Mouse (Mus musculus) hindbrain, embryonic 14.5 days (tissue): ENCODE data around the gene Cep63. TPM values are rescaled to one million over a fixed set of nuclear protein-coding genes. Genes with fewer than 3 reads are reported as not detected.

Experiments used
- ATAC-seq: fragments of 200-750 bp; cut with Nextera tagmentation; 2 replicates; pipeline ENCODE4 v1.8.0; 2017; ENCODE audit warnings: moderate number of reproducible peaks, mild to moderate bottlenecking, moderate TSS enrichment, moderate library complexity; ENCODE audit not compliant: low FRiP score
- DNase-seq: peaks from one replicate; pipeline ENCODE4 v3.0.0-alpha.2; 2015; ENCODE audit warnings: low spot score
- H3K27ac ChIP-seq: fragments of 300-500 bp; sonication (generic); 2 replicates; pipeline ENCODE4 v1.5.1; 2014; ENCODE audit warnings: mild to moderate bottlenecking, moderate library complexity
- H3K27me3 ChIP-seq: fragments of 300-500 bp; sonication (generic); 2 replicates; pipeline ENCODE4 v1.6.1; 2014; ENCODE audit warnings: mild to moderate bottlenecking, low read length, mixed read lengths; ENCODE audit not compliant: control insufficient read depth, insufficient read depth
- H3K36me3 ChIP-seq: fragments of 300-500 bp; sonication (generic); replicated peaks from 2 replicates; pipeline ENCODE4 v1.6.1; 2014; ENCODE audit not compliant: control insufficient read depth, insufficient read depth
- H3K4me1 ChIP-seq: fragments of 300-500 bp; sonication (generic); replicated peaks from 2 replicates; pipeline ENCODE4 v1.6.1; 2014; ENCODE audit warnings: antibody characterized with exemption, low read length, mixed read lengths; ENCODE audit not compliant: control insufficient read depth, insufficient read depth
- H3K4me2 ChIP-seq: fragments of 300-500 bp; sonication (generic); replicated peaks from 2 replicates; pipeline ENCODE4 v1.6.1; 2014; ENCODE audit warnings: mild to moderate bottlenecking, moderate library complexity
- H3K4me3 ChIP-seq: fragments of 300-500 bp; sonication (generic); replicated peaks from 2 replicates; pipeline ENCODE4 v1.5.1; 2014; ENCODE audit warnings: mild to moderate bottlenecking, low read length
- H3K9ac ChIP-seq: fragments of 300-500 bp; sonication (generic); 2 replicates; pipeline ENCODE4 v1.6.1; 2014
- H3K9me3 ChIP-seq: fragments of 300-500 bp; sonication (generic); 2 replicates; pipeline ENCODE4 v1.6.1; 2016; ENCODE audit warnings: low read length; ENCODE audit not compliant: control insufficient read depth
- WGBS: fragments of 180-500 bp; shearing (Covaris S2); extraction: QIAGEN DNeasy Blood & Tissue Kit; methylation state at CpG from one replicate; pipeline ENCODE4 v1.1.7; 2014; 5-methylcytosine and 5-hydroxymethylcytosine counted together
- polyA plus RNA-seq: library from polyadenylated mRNA; unstranded; fragments of >200 nt; fragmentation: Nextera tagmentation; extraction: Ambion mirVana; gene quantifications from 2 replicates; pipeline ENCODE4 v1.2.1, GENCODE M21; 2014

Gene Cep63
- 31.3 and 35.7 TPM in 2 replicates for polyA plus RNA-seq

DNA sequence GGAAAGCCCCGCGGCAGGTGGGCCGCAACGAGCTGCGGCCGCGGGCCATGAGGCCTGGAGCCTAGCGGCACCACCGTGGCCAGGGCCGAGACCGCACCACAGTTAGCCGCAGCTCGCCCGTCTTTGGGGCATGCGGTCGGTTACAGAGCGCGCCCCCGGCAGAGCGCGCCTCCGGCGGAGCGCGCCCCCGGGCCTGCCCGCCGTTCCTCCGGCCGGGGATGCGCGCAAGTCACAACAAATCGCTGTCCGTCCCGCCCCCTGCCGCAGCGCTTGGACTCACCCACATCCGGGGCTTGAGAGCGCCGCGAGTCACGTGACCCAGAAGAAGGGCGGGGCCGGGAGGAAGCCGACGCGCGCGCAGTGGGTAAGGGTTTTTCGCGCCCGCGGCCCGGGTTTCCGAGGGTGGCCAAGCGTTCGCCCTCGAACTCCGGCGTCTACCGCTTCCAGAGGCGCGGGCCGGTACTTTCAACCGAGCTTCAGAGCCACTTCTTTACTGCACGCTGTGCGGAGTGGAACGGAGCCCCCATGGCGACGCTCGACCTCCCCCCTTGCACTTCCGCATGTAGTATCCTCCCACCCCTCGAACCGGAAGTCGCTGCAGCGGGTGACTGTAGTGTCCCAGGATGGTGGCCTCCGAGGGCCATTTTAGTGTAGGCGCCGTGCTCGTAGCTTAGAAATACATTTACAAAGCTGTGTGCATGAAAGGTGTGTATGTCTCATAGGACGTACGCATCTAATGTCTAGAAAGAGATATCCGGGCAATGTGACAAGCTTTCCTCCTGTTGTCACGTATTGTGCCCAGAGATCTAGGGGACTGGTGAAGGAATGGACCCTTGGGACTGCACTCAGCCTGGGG lies at the start of gene Cep63, which contains the start of gene Anapc13:
TSS of gene Cep63 (minus strand) at position 552 of the 856 bp plus-strand sequence.
TSS of gene Anapc13 (plus strand) at position 314 of the 856 bp plus-strand sequence.
- Histone ChIP-seq H3K4me1 (peaks cover 16% of the 10 kb centered on the region), H3K9me3 (no peaks in the 10 kb centered on the region), H3K36me3 (no peaks in the 10 kb centered on the region), H3K27me3 (no peaks in the 10 kb centered on the region), H3K4me3 (peak within 1 kb of the TSS; percentile 86), H3K9ac (peak within 1 kb of the TSS; percentile 97), H3K27ac (peak within 1 kb of the TSS; percentile 97), H3K4me2 (peak within 1 kb of the TSS; percentile 74)
- ATAC-seq (peak; percentile 95), DNase-seq (peak; percentile 99)
- under 1% methylated on average over 79 of the region's 84 CpGs for WGBS

DNA sequence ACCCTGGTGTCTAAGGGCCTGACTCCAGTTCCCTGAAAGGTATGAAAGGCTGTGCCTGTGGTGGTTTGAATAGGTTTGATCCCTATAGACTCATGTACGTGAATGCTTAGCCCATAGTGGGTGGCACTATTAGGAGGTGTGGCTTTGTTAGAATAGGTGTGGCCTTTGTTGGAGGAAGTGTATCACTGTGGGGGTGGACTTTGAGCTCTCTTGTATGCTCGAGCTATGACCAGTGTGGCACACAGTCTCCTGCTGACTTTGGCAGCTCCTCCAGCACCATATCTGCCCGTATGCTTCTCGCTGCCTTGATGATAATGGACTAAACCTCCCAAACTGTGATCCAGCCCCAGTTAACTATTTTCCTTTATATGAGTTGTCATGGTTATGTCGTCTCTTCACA lies 49.6 kb upstream of the Cep63 start:
- Histone ChIP-seq H3K27me3 (no peaks in the 10 kb centered on the region), H3K9me3 (no peaks in the 10 kb centered on the region), H3K27ac (no peak overlapping the region), H3K36me3 (no peaks in the 10 kb centered on the region), H3K4me1 (no peaks in the 10 kb centered on the region), H3K4me3 (no peak overlapping the region), H3K9ac (no peak overlapping the region), H3K4me2 (no peak overlapping the region)
- DNase-seq, result no peak
- no peak for ATAC-seq
- WGBS, result 77% methylated on average over 5 of the region's 5 CpGs

DNA sequence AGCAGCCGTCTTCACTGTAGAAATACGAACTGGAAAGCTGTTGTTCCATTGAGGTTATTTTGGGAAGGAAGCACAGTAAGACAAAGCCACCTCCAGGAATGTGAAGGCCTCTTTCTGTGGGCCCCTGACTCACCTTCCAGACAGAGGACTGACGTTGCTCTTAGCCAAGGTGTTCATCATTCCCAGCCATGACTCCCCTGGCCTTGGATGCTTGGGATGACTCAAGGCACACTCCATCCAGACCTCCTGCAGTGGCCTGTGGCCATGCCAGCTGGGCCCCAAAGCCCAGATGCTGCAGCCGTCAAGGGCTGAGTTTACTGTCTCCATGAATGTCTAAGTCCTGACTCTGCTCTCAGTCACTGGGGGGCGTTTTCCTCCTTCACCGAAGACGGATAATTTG lies 47.0 kb upstream of the Cep63 start:
- Histone ChIP-seq H3K4me3 (no peak overlapping the region), H3K4me1 (no peaks in the 10 kb centered on the region), H3K36me3 (no peaks in the 10 kb centered on the region), H3K4me2 (no peak overlapping the region), H3K27ac (no peak overlapping the region), H3K9ac (no peak overlapping the region), H3K27me3 (no peaks in the 10 kb centered on the region), H3K9me3 (no peaks in the 10 kb centered on the region)
- 75% methylated on average over 7 of the region's 7 CpGs for WGBS
- ATAC-seq (no peak), DNase-seq (no peak)

DNA sequence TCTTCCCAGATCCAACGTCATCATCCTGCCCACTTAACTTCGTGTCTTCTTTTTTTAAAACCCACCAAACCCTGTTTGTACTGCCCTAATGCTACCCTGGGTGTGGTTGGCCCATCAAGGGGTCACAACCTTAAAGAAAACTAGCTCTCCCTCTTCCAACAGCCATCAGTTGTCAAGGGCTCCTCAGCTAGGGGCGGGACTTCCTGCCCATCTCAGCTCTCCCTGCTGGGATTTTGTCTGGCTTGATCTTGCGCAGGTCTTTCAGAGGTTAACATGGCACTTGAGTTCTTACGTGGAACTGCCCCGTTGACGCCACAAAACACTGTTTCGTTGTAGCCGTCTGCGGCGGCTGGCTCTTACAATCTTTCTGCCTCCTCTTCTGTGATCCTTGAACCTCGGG lies 42.6 kb upstream of the Cep63 start:
- WGBS, result 91% methylated on average over 12 of the region's 12 CpGs
- H3K4me3 ChIP-seq, result no peak overlapping the region
- no peak overlapping the region for H3K4me2 ChIP-seq
- ATAC-seq (no peak), DNase-seq (no peak)
- no peak overlapping the region for H3K9ac ChIP-seq
- H3K9me3 ChIP-seq, result no peaks in the 10 kb centered on the region
- H3K27ac ChIP-seq, result no peak overlapping the region
- H3K4me1 ChIP-seq, result no peaks in the 10 kb centered on the region
- no peaks in the 10 kb centered on the region for H3K36me3 ChIP-seq
- no peaks in the 10 kb centered on the region for H3K27me3 ChIP-seq

DNA sequence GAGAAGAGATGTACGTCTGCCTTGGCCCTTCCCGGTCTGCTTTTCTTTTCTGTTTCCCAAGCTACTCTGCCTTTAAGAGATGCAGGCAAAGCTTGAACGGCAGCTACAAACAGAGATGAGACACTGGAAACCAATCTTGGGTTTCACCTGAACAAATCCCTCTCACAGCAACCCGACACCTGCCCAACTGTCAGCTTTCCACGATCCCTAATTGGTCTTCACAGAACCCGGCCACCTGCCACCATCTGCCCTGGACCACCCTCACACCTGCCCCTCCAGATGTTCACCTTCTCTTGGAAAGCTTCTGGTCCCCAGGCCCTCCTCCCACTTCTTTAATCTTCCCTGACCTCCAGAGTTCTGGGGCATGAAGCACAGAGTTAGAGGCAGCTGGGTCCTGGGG lies 41.8 kb upstream of the Cep63 start:
- DNase-seq (no peak), ATAC-seq (no peak)
- Histone ChIP-seq H3K4me1 (no peaks in the 10 kb centered on the region), H3K27me3 (no peaks in the 10 kb centered on the region), H3K4me2 (no peak overlapping the region), H3K36me3 (no peaks in the 10 kb centered on the region), H3K9ac (no peak overlapping the region), H3K4me3 (no peak overlapping the region), H3K9me3 (no peaks in the 10 kb centered on the region), H3K27ac (no peak overlapping the region)
- 31% methylated on average over 6 of the region's 6 CpGs for WGBS

DNA sequence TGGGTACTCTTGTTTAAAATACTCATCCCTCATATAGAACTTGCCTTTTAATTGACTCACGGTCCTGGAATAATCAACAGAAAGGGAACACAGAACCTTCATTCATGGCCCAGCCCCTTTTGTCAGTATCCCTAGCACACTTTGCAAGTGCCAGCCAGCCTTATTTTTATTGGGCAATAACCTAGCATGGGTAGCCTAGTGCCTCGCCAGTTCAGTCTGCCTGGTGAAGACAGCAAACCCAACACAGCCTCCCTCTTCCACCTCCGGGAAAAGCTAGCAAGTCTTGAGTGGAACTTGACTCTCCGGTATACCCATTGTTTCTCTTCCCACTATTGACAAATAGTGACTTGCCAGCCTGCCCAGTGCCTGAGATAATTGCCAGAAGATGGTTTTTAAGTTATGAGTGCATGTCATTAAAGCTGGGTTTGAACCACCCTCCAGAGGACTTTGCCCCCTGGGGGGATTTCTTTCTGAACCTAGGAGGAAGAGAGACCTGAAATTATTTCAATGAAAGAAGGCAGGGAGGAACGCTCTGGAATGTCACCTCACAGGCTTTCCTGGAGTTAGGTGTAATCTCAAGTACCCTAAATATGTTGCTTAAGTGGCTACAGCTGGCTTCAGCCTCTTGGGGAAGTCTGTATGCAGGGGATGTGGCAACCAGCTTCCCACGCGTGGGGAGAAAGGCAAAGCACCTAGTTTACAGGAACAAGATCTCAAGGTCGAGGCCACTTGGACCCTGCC lies 30.2 kb upstream of the Cep63 start:
- Histone ChIP-seq H3K9ac (no peak overlapping the region), H3K36me3 (no peaks in the 10 kb centered on the region), H3K27me3 (no peaks in the 10 kb centered on the region), H3K4me2 (no peak overlapping the region), H3K9me3 (no peaks in the 10 kb centered on the region), H3K4me1 (peaks cover 1% of the 10 kb centered on the region; the same call in 1 of the 2 replicates), H3K27ac (no peak overlapping the region), H3K4me3 (no peak overlapping the region)
- DNase-seq (no peak), ATAC-seq (no peak)
- 81% methylated on average over 8 of the region's 8 CpGs for WGBS

DNA sequence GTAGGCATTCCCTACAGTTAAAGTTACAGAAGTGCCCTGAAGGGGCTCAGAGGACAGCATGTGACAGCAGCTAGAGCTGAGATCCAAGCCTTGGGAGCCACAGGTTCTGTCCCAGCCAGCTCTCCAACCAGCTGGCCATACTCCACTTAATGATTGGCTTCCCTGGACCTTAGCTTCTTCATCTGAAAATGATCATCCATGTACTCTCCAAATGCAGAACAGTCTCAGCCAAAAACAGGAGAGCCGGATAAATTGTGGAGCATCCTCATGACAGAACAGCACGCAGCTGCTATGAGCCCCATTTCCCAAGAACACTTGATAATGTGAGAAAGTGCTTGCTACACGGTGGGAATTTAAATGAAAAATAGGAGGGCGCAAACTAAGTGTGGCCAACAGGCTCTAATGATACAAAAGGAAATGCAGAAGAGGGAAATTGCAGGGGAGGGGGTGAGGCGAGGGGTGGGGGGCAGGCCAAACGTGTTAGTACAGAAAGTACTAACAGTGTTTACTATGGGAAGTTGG lies 24.9 kb upstream of the Cep63 start:
- Histone ChIP-seq H3K36me3 (no peaks in the 10 kb centered on the region), H3K4me1 (peaks cover 25% of the 10 kb centered on the region), H3K9ac (no peak overlapping the region), H3K27ac (no peak overlapping the region), H3K4me3 (no peak overlapping the region), H3K9me3 (no peaks in the 10 kb centered on the region), H3K27me3 (no peaks in the 10 kb centered on the region), H3K4me2 (no peak overlapping the region)
- ATAC-seq (no peak), DNase-seq (no peak)
- 53% methylated on average over 6 of the region's 6 CpGs for WGBS

DNA sequence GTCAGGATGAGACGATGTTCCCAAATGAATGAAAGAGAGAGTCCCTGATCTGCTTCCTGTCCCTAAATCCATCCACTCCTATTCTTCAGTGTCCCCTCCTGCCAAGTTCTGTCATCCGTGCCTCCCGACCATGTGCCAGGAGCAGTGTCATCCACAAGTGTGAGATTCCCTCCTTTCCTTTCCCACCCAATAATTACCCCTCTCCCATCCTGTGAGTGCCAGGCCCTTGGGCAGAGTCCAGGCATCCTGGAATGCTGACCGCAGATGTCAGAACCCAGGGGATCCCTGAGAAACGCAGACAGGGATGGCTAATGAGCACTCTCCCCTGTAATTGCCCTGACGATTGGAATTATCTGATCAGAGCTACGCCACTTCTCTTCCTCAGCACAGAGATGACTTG lies 24.3 kb upstream of the Cep63 start:
- H3K4me3 ChIP-seq, result no peak overlapping the region
- DNase-seq (no peak), ATAC-seq (no peak)
- H3K4me1 ChIP-seq, result peaks cover 25% of the 10 kb centered on the region
- no peaks in the 10 kb centered on the region for H3K27me3 ChIP-seq
- WGBS, result 13% methylated on average over 7 of the region's 7 CpGs
- H3K4me2 ChIP-seq, result peak overlapping the region; percentile 34; the same call in 1 of the 2 replicates
- peak overlapping the region; percentile 25 for H3K9ac ChIP-seq
- H3K9me3 ChIP-seq, result no peaks in the 10 kb centered on the region
- no peaks in the 10 kb centered on the region for H3K36me3 ChIP-seq
- H3K27ac ChIP-seq, result peak overlapping the region; percentile 65

DNA sequence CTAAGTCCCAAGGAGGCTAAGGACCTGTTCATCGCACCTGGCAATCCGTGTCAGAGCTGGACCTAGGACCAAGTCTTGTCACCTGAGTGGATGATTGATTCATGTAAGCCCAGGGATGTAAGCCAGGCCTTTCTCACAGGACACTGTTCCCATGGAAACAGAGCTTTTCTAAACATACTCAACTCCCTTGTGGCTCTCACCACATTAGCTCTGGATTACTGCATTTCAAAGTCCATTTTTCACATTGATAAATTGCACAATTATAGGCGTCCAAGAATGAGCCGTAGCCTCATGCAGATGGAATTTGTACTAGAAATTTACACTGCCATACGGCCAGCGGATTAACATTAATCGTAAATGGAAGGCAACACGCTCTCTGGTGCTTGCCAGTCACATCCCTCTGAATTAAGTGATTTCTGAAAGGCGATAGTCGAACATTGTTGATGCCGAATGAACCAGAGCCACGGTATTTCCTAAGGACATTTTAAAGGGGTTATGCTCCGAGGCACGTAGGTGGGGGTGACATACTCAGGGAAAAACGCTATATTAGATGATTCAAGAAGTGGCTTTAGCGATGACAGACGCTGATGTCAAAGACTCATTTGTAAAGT lies 23.7 kb upstream of the Cep63 start:
- no peak overlapping the region for H3K4me3 ChIP-seq
- H3K27ac ChIP-seq, result peak overlapping the region; percentile 65
- DNase-seq, result peak; percentile 76
- ATAC-seq, result peak; percentile 68; the same call in 1 of the 2 replicates
- no peaks in the 10 kb centered on the region for H3K36me3 ChIP-seq
- peaks cover 25% of the 10 kb centered on the region for H3K4me1 ChIP-seq
- H3K9ac ChIP-seq, result peak overlapping the region; percentile 25; the same call in 1 of the 2 replicates
- WGBS, result 19% methylated on average over 17 of the region's 17 CpGs
- H3K9me3 ChIP-seq, result no peaks in the 10 kb centered on the region
- H3K4me2 ChIP-seq, result peak overlapping the region; percentile 34
- H3K27me3 ChIP-seq, result no peaks in the 10 kb centered on the region
